Mouse (Mus musculus) A20 (cell line): Measurements from ENCODE around the gene Polr3k.

Source experiments
- DNase-seq: peaks from one replicate; pipeline ENCODE4 v3.0.0-alpha.2; 2011; ENCODE audit warnings: low read depth, low spot score

Polr3k gene

DNA sequence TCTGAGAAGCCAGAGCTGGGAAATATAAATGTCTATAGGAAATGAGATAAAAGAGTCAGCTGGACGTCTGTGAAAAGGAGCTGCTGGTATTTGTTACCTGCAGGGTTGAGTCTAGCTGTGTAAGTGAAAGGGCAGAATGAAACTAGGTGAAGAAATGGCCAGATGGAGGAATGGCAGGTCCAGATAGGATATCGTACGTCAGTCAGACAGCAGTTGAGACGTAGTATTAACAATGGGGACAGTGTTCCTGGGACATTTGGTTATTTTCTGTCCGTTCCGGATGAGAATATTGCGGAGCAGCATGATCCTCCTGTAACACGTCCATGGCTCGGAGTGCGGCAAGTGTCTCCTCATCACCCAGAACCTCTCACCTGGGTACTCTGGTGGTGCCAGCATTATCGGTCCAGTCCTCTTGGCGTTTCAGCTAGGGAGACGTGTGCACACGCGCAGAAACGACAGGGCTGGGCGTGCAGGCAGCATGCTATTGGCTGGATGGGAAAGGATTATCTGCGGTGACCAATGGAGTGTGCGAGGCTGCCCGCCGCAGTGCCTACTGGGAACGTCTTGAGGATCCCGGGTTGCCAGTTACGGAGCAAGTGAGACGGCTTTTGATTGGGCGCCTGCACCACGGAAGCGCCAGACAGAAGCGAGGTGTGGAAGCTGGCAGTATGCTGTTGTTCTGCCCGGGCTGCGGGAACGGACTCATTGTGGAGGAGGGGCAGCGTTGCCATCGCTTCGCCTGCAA lies at the start of gene Polr3k:
Gene Polr3k, plus strand, starts transcription at position 547 of the 745 bp plus-strand sequence.
- peak; percentile 95 for DNase-seq

DNA sequence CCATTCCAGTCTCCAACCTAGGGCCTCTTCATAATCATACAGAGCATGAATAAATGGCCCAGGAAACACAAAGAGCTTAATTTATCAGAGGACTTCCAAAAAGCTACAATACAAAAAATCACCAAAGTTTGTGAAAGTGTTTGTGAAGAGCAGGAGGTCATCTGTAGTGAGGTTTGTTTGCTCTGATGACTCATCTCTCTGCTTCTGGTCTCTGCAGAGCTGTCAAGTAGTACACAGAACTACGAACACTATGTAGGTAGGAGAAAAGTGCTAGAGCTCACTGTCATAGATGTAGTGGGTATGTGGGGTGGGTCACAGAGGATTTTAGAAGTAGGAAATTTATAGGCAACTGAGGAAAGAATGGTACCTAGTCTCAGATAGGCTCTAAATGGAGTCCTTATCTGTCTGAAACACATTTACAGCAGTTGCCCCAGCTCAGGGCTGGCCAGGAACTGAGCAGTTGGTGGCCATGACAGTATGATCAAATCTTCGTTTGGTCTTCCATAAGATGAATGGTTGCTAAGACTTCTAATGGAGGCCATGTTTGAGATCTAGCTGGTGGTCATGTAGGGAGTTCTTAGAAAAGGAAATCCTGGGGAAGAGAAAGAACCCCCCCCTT lies 35.0 kb upstream of the Polr3k start:
- no peak for DNase-seq

DNA sequence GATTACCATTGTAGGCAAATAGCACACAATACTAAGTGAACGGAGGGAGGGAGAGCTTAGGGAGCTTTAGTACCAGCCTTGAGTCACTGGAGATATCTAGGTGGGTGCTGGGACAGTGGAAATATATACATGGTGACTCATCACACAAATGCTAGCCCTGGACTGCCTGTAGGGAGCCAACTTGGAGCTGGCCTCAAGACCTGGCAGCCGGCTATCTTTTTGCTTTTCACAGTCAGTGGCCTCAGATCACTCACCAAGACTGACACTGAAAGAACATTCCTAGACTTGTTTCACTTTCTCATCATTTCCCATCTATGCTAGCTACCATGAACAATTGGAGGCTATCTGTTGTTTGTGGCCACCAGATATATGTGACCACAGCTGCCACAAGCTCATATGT lies 31.4 kb upstream of the Polr3k start:
- DNase-seq, result no peak

DNA sequence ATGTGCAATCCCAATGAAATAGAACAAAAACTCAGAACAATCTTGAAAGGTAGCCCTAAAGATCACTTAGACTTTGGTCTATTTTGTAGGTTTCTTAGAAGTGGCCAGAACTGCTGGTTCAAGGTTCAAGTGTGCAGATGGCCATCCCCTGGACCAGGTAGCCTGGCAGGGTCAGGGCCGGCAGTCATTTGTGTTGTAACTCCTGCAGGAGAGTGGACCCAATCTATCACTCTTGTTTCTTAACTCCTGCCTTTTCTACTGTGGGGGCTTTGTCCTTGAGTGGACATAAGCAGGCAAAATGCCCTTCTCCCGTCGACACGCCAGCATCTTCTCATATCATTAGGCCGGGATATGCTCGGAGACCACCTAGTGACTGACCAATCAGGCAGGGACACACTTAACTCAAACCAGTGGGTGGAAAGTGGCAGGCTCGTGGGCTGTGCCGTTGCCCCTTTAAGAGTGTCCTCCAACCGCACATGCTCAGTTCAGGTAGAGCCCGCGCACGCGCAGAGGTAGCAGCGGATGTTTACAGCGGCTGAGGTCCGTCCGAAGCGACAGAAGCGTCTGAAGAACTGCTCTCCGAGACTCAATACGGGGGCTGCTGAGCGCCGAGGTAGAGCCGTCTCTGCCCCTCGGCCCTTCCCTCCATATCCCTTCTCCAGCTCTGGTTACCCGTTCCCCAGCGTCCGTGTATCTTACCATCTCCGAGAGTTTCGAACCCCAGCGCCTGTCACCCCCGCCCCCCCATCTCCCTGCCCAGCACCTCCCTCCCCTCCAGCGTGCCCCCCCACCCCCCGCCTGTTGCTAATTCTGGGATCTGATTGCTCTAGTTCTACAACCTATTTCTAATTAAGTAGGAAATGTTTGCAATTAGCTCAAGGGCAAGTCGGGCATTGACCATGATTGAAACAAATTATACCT lies 26.5 kb upstream of the Polr3k start, which contains the start of gene Pcmtd2:
Gene Pcmtd2, plus strand, starts transcription at position 483 of the 921 bp plus-strand sequence.
- peak; percentile 94 for DNase-seq

DNA sequence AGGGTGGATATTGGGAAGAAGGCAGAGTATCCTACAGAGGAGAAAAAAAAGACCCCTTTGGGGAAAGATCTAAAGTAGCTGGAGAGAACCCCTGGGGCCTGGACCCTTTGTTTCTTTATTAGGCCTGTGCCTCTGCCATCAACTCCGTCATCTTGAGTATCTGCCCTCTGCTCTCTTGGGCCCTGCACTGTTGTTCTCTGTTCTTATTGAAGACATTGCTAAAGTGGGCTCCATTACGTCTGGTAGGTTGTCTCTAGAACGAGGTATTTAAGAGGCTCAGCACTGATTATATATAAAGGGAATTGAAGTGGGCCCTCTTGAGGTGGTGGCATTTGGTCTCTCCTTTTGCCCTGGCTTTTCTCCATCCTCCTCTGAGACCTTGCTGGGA lies 25.9 kb upstream of the Polr3k start:
- DNase-seq, result peak; percentile 47

DNA sequence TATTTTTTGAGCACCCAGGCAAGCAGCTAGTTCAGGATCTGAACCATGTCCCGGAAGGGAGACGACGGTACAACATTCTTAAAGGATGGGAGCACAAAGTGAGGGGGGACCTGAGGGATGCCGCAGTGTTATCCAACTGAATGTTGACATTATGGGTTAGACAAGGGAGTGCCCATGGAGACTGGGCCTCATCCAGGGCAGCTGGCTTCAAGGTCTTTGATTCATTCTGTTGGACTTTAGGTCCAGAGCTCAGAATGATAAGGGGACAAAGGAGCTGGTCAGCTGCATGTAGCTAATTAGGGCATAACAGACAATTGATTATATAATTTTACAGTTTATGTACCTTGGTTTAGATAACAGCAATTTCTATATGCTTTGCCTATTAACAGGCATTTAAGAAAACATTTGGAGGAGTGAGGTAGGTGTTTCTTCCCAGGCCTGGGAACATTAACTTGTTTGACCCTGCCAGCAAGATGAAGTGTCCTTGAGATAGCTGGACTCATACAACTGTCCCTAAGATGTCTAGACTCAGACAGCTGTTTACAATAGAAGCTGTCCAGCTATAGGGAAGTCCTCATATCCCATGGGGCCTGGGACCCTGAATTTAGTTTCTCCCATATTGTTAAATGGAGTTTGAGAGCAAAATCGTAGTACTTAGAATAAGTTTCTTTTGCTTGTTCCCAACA lies 18.3 kb upstream of the Polr3k start:
- no peak for DNase-seq

DNA sequence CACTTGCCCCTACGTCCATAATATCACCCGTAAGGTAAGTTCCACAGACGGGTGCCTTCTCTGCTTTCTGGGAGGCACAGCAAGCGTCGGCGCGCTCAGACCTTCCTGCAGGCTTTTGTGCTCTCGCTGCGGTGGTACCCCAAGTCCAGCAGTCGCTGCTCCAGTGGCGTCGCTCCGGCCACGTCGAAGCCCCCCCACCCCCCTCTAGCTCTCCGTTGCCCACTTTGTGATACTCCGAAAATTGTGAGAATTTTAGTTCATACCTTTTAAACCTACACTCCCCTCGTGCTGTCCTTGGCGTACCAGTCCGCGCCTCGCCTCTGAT lies 361 bp downstream of the Polr3k start:
- no peak for DNase-seq

DNA sequence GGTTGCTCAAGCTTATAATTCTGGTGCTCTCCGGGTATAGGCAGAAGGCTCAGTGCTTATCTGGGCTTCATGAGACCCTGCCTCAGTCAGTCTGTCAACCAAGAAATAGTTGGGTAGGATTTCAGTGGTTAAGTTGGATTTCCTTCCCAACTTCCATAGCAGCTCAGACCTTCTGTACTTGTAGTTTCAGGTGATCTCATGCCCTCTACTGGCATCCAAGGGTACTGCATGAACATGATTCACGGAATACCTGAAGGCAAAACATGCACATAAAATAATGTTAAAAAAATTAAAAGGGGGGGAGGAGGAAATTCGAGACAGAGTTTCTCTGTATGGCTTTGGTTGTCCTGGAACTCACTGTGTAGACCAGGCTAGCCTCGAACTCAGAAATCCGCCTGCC lies 2.8 kb downstream of the Polr3k start:
- DNase-seq, result peak; percentile 62

DNA sequence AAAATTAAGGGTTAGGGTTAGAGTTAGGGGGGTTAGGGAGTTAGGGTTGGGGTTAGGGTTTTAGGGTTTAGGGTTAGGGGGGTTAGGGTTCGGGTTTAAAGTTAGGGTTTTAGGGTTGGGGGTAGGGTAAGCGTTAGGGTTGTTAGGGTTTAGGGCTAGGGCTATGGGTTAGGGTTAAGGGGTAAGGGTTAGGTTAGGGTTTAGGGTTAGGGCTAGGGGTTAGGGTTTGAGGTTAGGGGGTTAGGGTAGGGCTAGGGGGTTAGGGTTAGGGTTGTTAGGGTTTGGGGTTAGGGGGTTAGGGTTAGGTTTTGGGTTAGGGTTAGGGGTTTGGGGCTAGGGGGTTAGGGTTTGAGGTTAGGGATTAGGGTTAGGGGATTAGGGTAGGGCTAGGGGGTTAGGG lies 6.9 kb downstream of the Polr3k start:
- DNase-seq, result no peak

DNA sequence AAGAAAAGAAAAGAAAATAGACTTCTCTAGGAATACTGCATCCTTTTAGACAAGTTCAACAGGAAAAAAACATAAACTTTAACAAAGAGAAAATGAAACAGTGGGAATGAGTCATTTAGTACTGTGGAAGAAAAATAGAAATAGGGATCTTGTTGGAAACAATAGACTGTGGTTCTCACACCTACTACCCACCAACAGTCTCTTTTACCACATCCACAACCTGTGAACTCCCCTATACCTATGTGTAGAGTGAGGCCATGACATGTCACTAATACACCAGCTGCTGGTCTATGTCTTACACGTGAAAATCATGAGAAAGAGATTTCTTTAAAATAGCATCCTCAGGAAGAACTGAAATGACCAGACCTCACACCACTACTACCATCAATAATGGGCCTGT lies 14.8 kb downstream of the Polr3k start:
- no peak for DNase-seq

DNA sequence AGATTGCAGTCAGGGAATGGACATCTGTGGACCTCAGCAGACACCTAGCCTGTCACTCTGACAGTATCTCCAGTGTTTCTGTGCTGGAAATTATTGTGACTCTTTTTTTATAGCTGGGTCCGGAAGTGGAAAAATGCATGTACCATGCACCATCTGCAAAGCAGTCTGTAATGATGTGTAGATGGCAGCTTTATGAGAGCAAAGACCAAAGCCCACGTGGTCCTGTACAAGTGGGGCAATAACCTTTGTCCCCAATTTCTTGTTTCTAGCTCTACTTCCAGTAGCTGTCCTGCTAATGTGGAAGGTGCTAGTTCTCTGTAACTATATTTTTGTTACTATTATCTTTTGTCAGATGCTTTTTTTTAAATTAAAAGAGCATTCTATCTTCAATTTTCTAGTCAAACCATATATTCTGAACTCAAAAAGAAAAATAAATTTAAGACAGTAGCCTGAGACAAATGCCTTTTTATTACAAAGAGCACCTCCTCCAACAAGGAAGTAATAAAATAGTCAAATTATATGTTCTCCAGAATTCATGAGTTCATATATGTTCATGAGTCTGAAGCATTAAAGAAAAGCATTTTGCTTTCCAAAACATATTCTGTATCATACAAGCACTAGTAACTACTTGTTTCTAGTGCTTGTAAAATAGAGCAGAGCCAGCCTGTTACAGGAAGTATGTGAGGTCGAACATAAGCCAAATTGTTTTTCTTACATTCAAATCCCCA lies 19.0 kb downstream of the Polr3k start:
- DNase-seq, result no peak

DNA sequence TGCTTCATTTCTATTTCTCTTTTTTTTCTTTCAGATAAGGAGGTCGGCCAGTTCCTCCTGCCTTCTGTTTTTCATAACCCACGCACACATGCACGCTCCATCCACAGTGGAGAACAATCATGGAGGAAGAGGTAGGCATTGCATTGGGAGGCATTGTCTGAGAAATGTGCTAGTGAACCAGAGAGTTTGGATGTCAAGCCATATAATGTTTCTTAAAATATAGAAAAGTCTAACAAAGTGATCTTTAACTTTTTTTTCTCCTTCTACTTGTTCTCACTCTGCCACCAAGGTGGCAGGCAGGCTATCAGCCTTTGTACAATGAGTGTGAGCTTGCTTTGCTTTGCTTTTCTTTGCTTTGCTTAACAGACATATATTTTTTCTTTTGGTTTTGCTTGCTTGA lies 53.7 kb downstream of the Polr3k start:
- peak; percentile 88 for DNase-seq

DNA sequence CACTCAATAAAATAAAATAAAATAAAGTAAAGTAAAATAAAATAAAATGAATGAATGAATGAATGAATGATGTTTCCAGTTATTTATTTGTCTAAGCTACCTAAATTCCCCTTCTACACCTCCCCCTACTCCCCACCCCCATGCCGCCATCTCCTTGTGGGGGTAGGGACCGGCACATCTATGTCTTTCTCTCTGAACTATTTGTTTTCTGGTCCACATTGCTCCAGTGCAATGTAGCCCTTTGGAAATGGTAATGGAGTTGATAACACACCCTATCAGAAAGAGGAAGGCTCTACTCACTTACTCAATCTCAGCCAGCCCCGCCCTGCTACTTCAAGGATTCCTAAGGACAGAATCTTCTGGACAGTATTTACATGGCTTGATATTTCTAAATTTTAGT lies 54.4 kb downstream of the Polr3k start:
- DNase-seq, result peak; percentile 84
